Mouse (Mus musculus) megakaryocyte, embryonic 14.5 days (primary cell): ENCODE measurements at regions not wholly inside any gene's neighbourhood (a gene's known extent, or its start where the extent isn't known, plus 50 kb on each side); places are given as distances from the start of the nearest gene placed in this dataset.

Source experiments
- H3K27me3 ChIP-seq: replicated peaks from 2 replicates; pipeline ENCODE3; 2012; ENCODE audit warnings: inconsistent platforms
- H3K36me3 ChIP-seq: replicated peaks from 2 replicates; pipeline ENCODE3; 2012; ENCODE audit warnings: low read length, inconsistent platforms, mixed read lengths
- H3K4me1 ChIP-seq: 2 replicates; pipeline ENCODE4 v1.6.1; 2012; ENCODE audit warnings: inconsistent platforms
- H3K4me3 ChIP-seq: replicated peaks from 2 replicates; pipeline ENCODE3; 2012; ENCODE audit warnings: moderate library complexity, mild to moderate bottlenecking, inconsistent platforms
- H3K9me3 ChIP-seq: 2 replicates; pipeline ENCODE4 v1.6.1; 2012; ENCODE audit warnings: inconsistent platforms
- FLI1 ChIP-seq: IDR thresholded peaks from 2 replicates; pipeline ENCODE4 v1.6.1; 2012; ENCODE audit warnings: low read length, inconsistent platforms, mixed read lengths
- GATA1 ChIP-seq: IDR thresholded peaks from 3 replicates; pipeline ENCODE4 v1.6.1; 2012; ENCODE audit warnings: mixed read lengths, low read length, inconsistent platforms, borderline replicate concordance

DNA sequence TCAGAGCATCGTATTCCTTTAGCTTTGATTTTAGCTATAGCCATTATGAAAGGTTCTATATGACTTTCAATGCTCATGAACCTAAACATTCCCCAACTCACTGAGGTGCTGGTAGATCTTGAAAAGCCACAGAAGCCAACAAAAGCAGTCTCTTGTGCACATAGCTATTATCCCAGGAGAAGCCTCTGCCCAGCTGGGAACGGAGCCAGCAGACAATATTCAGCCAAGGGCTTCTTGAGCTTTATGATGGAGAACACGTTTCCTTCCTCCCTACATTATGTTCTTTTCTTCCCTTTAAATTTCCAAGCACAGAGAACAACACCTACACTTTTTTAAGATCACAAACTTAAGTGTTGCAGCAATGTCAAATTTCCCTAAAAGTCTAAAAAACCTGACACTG is 3321.1 kb upstream of the Gm7489 start:
- TF ChIP-seq FLI1 (no peak), GATA1 (no peak)
- Histone ChIP-seq H3K4me1 (no peaks in the 10 kb centered on the region), H3K36me3 (no peaks in the 10 kb centered on the region), H3K27me3 (no peaks in the 10 kb centered on the region), H3K4me3 (no peak overlapping the region), H3K9me3 (no peaks in the 10 kb centered on the region)

DNA sequence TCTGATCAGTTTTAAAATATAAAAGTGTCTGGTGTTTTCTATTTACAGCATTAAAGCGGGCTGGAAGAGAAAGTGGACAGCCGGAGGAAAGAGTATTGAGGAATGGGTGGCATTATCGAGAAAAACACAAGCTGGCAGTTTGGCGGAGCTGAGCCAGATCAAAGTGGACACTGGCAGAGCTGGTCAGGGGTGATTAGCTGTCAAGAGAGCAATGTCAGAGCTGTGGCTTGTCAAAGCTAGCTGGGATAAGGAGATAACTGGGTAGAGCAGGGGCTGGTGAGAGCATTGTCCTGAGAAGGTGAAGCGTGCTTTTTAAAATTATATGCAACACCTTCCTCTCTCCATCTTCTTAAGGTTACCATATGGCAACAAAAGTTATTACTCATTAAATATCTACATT is 3303.9 kb upstream of the Gm7489 start:
- Histone ChIP-seq H3K4me3 (no peak overlapping the region), H3K36me3 (no peaks in the 10 kb centered on the region), H3K27me3 (no peaks in the 10 kb centered on the region), H3K9me3 (peaks cover 7% of the 10 kb centered on the region; the same call in 1 of the 2 replicates), H3K4me1 (no peaks in the 10 kb centered on the region)
- TF ChIP-seq FLI1 (no peak), GATA1 (no peak)

DNA sequence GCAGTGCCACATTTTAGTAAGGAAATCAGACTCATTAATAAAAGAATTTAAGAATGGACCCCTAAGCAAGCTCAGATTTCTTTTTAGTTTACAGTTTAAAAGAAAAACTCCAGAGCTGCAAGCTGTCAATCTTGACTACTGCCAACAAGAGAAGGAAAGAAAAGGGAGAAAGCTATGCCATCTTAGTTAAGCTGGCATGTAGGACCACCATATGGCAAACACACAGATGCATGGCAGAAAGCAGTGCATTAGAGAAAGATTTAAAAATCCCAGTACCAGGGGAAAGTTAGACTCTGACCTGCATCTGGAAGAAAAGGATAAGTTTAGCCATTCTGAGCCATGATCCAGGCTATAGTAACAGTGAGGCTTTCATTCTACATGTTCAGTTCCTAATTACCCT is 3300.8 kb upstream of the Gm7489 start:
- H3K4me1 ChIP-seq = no peaks in the 10 kb centered on the region
- H3K36me3 ChIP-seq = no peaks in the 10 kb centered on the region
- H3K9me3 ChIP-seq = peaks cover 7% of the 10 kb centered on the region; the same call in 1 of the 2 replicates
- H3K27me3 ChIP-seq = no peaks in the 10 kb centered on the region
- H3K4me3 ChIP-seq = no peak overlapping the region
- no peak for TF ChIP-seq GATA1
- no peak for TF ChIP-seq FLI1

DNA sequence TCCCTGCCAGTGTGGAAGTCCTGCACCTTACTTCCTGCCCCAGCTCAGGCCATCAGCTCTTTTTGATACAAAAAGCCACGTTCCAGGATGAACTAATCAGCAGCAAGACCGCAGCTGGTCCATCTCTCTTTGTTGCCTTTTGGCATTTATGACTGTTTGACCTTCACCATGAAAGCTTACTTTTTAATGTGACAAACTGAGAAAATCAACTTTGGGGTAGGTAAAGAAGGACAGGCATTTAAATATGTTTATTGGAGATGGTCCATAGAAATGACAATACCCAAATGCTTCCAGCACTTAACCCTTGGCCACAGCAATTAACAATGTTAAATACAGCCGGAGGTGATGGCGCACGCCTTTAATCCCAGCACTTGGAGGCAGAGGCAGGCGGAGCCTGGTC is 3299.2 kb upstream of the Gm7489 start:
- TF ChIP-seq FLI1 (no peak), GATA1 (no peak)
- Histone ChIP-seq H3K36me3 (no peaks in the 10 kb centered on the region), H3K9me3 (peaks cover under 1% of the 10 kb centered on the region; the same call in 1 of the 2 replicates), H3K4me1 (no peaks in the 10 kb centered on the region), H3K27me3 (no peaks in the 10 kb centered on the region), H3K4me3 (no peak overlapping the region)
